Mouse (Mus musculus): ENCODE measurements at regions not wholly inside any gene's neighbourhood (a gene's known extent, or its start where the extent isn't known, plus 50 kb on each side); places are given as distances from the start of the nearest gene placed in this dataset.

DNA sequence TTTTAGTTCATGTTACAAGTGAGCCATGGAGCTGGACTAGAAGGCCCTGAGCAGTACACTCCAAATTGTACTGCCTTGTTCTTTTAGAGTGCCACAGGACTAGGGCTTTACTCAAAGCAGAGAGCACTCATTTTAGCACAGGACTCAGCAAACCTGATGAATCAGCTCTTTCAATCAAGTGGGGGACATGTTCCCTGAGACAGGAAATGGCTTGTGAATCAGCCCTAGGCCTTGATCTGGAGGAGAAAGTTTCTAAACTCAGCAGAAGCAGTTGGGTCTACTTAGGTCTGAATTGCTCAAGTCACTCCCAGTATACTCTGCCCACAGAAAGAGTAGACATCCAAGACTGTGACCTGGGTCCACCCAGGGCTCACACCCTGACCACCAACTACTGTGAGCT, 341.1 kb downstream of the Adra2a start:
- TF ChIP-seq CTCF (IDR thresholded peaks at IDR 0.05 in 2 of 3, conservative IDR thresholded peaks at IDR 0.05 in 1 of 3; ENCODE audit: control insufficient read depth in 1 of 3, insufficient read depth in 1 of 3, low read depth in 2 of 3, low read length in 3 of 3, poor library complexity in 1 of 3, severe bottlenecking in 1 of 3) = no peak
- no peak for TF ChIP-seq POLR2A (IDR thresholded peaks at IDR 0.05; ENCODE audit: control insufficient read depth in 1 of 2, insufficient read depth in 1 of 2, low read depth in 1 of 2, low read length in 2 of 2, poor library complexity in 1 of 2)
- TF ChIP-seq ELF1 (IDR thresholded peaks at IDR 0.05; ENCODE audit: low read depth, low read length) = no peak

Data from MEL (cell line).